Mouse (Mus musculus): ENCODE data around the gene Elf5. TPM values are rescaled to one million over a fixed set of nuclear protein-coding genes. Genes with fewer than 3 reads are reported as not detected.

Elf5 gene
- 1.0 TPM in 1 of 2 replicates, not detected in the other for polyA plus RNA-seq (2012; rRNA removed)

- Histone ChIP-seq H3K4me1 (ENCODE audit: control insufficient read depth, insufficient read depth, low read length) (no peaks in the 10 kb centered on the region), H3K27me3 (ENCODE audit: control insufficient read depth, insufficient read depth, low read length) (no peaks in the 10 kb centered on the region), H3K36me3 (ENCODE audit: control insufficient read depth, insufficient read depth, low read length) (no peaks in the 10 kb centered on the region)
These were observed at the start of gene Elf5 for GRCm38 (mm10) chr2:103411348-103411747. Gene Elf5, plus strand, starts transcription at chr2:103411688.

GRCm38 (mm10) chr2:103372541-103372940 lies 38.9 kb upstream of the Elf5 start:
- no peak for TF ChIP-seq CTCF (IDR thresholded peaks at IDR 0.05; ENCODE audit: control insufficient read depth, insufficient read depth, insufficient replicate concordance, low read depth, low read length)
- no peak for TF ChIP-seq POLR2A (IDR thresholded peaks at IDR 0.05; ENCODE audit: control insufficient read depth, low read depth, low read length)
- H3K27ac ChIP-seq (ENCODE audit: control insufficient read depth, insufficient read depth, low read depth, low read length), result no peak overlapping the region
- no peaks in the 10 kb centered on the region for H3K4me1 ChIP-seq (ENCODE audit: control insufficient read depth, insufficient read depth, low read length)
- no peaks in the 10 kb centered on the region for H3K36me3 ChIP-seq (ENCODE audit: control insufficient read depth, insufficient read depth, low read length)
- H3K27me3 ChIP-seq (ENCODE audit: control insufficient read depth, insufficient read depth, low read length), result no peaks in the 10 kb centered on the region
- no peak overlapping the region for H3K4me3 ChIP-seq (ENCODE audit: control insufficient read depth, low read depth, low read length)

More at GRCm38 (mm10) chr2:103411348-103411747, at the start of gene Elf5:
- Histone ChIP-seq H3K4me3 (ENCODE audit: control insufficient read depth, low read depth, low read length) (no peak within 1 kb of the TSS), H3K27ac (ENCODE audit: control insufficient read depth, insufficient read depth, low read depth, low read length) (no peak within 1 kb of the TSS)
- TF ChIP-seq CTCF (IDR thresholded peaks at IDR 0.05; ENCODE audit: control insufficient read depth, insufficient read depth, insufficient replicate concordance, low read depth, low read length) (no peak), POLR2A (IDR thresholded peaks at IDR 0.05; ENCODE audit: control insufficient read depth, low read depth, low read length) (no peak)

GRCm38 (mm10) chr2:103379502-103380160 lies 31.9 kb upstream of the Elf5 start:
- TF ChIP-seq CTCF (IDR thresholded peaks at IDR 0.05; ENCODE audit: control insufficient read depth, insufficient read depth, insufficient replicate concordance, low read depth, low read length) (no peak), POLR2A (IDR thresholded peaks at IDR 0.05; ENCODE audit: control insufficient read depth, low read depth, low read length) (no peak)
- H3K36me3 ChIP-seq (ENCODE audit: control insufficient read depth, insufficient read depth, low read length), result no peaks in the 10 kb centered on the region
- no peak overlapping the region for H3K4me3 ChIP-seq (ENCODE audit: control insufficient read depth, low read depth, low read length)
- H3K27me3 ChIP-seq (ENCODE audit: control insufficient read depth, insufficient read depth, low read length), result no peaks in the 10 kb centered on the region
- no peak overlapping the region for H3K27ac ChIP-seq (ENCODE audit: control insufficient read depth, insufficient read depth, low read depth, low read length)
- no peaks in the 10 kb centered on the region for H3K4me1 ChIP-seq (ENCODE audit: control insufficient read depth, insufficient read depth, low read length)

- no peak for TF ChIP-seq POLR2A (IDR thresholded peaks at IDR 0.05; ENCODE audit: control insufficient read depth, low read depth, low read length)
- TF ChIP-seq CTCF (IDR thresholded peaks at IDR 0.05; ENCODE audit: control insufficient read depth, insufficient read depth, insufficient replicate concordance, low read depth, low read length), result no peak
- no peaks in the 10 kb centered on the region for H3K36me3 ChIP-seq (ENCODE audit: control insufficient read depth, insufficient read depth, low read length)
- no peaks in the 10 kb centered on the region for H3K27me3 ChIP-seq (ENCODE audit: control insufficient read depth, insufficient read depth, low read length)
- H3K4me3 ChIP-seq (ENCODE audit: control insufficient read depth, low read depth, low read length), result no peak overlapping the region
- no peak overlapping the region for H3K27ac ChIP-seq (ENCODE audit: control insufficient read depth, insufficient read depth, low read depth, low read length)
- H3K4me1 ChIP-seq (ENCODE audit: control insufficient read depth, insufficient read depth, low read length), result no peaks in the 10 kb centered on the region
These were observed 29.3 kb upstream of the Elf5 start for GRCm38 (mm10) chr2:103382174-103382573.

GRCm38 (mm10) chr2:103387881-103388280 lies 23.6 kb upstream of the Elf5 start:
- Histone ChIP-seq H3K4me1 (ENCODE audit: control insufficient read depth, insufficient read depth, low read length) (no peaks in the 10 kb centered on the region), H3K27ac (ENCODE audit: control insufficient read depth, insufficient read depth, low read depth, low read length) (no peak overlapping the region), H3K27me3 (ENCODE audit: control insufficient read depth, insufficient read depth, low read length) (no peaks in the 10 kb centered on the region), H3K36me3 (ENCODE audit: control insufficient read depth, insufficient read depth, low read length) (no peaks in the 10 kb centered on the region), H3K4me3 (ENCODE audit: control insufficient read depth, low read depth, low read length) (no peak overlapping the region)
- TF ChIP-seq CTCF (IDR thresholded peaks at IDR 0.05; ENCODE audit: control insufficient read depth, insufficient read depth, insufficient replicate concordance, low read depth, low read length), result no peak
- no peak for TF ChIP-seq POLR2A (IDR thresholded peaks at IDR 0.05; ENCODE audit: control insufficient read depth, low read depth, low read length)

- Histone ChIP-seq H3K27me3 (ENCODE audit: control insufficient read depth, insufficient read depth, low read length) (no peaks in the 10 kb centered on the region), H3K4me3 (ENCODE audit: control insufficient read depth, low read depth, low read length) (no peak overlapping the region), H3K27ac (ENCODE audit: control insufficient read depth, insufficient read depth, low read depth, low read length) (no peak overlapping the region), H3K36me3 (ENCODE audit: control insufficient read depth, insufficient read depth, low read length) (no peaks in the 10 kb centered on the region), H3K4me1 (ENCODE audit: control insufficient read depth, insufficient read depth, low read length) (no peaks in the 10 kb centered on the region)
- TF ChIP-seq CTCF (IDR thresholded peaks at IDR 0.05; ENCODE audit: control insufficient read depth, insufficient read depth, insufficient replicate concordance, low read depth, low read length), result no peak
- TF ChIP-seq POLR2A (IDR thresholded peaks at IDR 0.05; ENCODE audit: control insufficient read depth, low read depth, low read length), result no peak
These were observed 23.2 kb upstream of the Elf5 start for GRCm38 (mm10) chr2:103388311-103388710.

GRCm38 (mm10) chr2:103390086-103390988 lies 21.2 kb upstream of the Elf5 start:
- Histone ChIP-seq H3K36me3 (ENCODE audit: control insufficient read depth, insufficient read depth, low read length) (no peaks in the 10 kb centered on the region), H3K27ac (ENCODE audit: control insufficient read depth, insufficient read depth, low read depth, low read length) (no peak overlapping the region), H3K4me3 (ENCODE audit: control insufficient read depth, low read depth, low read length) (no peak overlapping the region), H3K27me3 (ENCODE audit: control insufficient read depth, insufficient read depth, low read length) (no peaks in the 10 kb centered on the region), H3K4me1 (ENCODE audit: control insufficient read depth, insufficient read depth, low read length) (no peaks in the 10 kb centered on the region)
- TF ChIP-seq POLR2A (IDR thresholded peaks at IDR 0.05; ENCODE audit: control insufficient read depth, low read depth, low read length) (no peak), CTCF (IDR thresholded peaks at IDR 0.05; ENCODE audit: control insufficient read depth, insufficient read depth, insufficient replicate concordance, low read depth, low read length) (no peak)

Data from testis, adult 2 months (tissue).